Mouse (Mus musculus): ENCODE results near the gene Rrp9.
A peak's percentile ranks its signal among the peaks of the same experiment; 100 is the strongest.

The Rrp9 gene

DNA sequence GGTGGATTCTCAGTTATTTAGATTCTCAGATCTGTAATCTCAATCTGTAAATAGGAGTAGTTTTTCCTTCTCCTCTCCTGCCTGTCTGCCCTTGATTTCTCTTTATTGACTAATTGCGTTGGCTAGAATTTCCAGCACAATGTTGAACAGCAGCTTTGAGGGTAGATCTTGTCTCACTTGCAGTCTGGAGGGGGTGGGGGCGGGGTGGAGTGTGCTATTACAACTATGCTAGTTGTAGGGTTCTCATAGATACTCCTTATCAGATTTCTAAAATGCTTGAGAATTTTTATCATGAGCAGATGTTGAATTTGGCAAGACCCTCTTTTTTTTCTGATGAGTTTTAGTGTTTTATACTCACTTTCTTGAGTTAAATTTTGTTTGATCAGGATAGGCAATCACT lies 43.7 kb downstream of the Rrp9 start:
- no peak for DNase-seq (ENCODE audit: low read depth, low spot score)

DNA sequence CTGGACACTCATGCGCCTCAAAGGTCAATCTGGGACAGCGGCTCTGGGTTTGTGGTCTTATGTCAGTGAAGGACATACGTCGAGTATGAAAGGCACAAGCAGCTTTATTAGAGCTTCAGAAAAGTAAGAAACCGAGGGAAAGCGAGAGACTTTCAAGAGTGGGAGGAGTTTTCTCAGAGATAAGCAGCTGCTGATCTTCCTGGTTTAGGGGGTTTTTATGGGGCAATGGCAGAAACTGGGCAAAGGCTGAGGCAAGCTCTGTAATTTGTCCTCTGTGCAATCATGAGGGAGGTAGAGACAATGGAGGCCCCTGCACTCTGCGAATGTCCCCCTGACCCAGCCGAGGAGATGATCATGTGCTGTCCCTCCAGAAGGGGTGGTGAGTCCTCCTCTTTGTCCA lies 44.1 kb downstream of the Rrp9 start:
- DNase-seq (ENCODE audit: low read depth, low spot score): no peak

DNA sequence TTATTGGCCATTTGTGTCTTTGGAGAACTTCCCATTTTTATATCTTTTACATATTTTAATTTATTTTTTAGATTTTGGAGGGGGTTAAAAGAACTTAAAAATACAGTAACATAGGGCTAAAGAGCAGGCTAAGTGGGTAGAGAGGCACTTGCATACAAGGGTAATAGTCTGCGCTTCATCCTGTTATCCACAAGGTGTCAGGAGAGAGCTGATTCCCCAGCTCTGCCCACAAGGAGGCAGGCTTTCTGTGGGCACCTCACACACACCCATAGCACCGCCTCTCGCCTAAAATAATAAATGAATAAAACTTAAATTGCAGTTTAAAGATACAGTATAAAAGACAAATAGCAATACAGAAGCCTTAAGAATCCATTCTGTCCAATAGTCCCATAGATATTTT lies 56.1 kb downstream of the Rrp9 start:
- DNase-seq (ENCODE audit: low read depth, low spot score): peak; percentile 46

DNA sequence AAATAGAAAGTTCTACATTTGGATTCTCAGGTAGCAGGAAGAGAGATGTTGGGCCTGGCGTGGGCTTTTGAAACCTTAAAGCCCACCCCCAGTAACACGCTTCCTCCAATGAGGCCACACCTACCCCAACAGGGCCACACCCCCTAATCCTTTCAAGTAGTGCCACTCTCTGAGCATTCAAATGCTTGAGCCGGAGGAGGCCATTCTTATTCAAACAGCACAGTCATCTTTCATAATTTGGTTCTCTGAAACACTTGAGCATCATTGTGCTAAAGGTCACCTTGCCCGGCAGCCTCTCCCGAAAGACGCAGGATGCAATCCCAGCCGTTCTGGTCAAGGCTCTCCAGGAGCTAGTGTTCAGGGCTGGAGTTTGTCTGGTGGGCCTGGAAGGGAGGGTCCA lies 58.5 kb downstream of the Rrp9 start:
- no peak for DNase-seq (ENCODE audit: low read depth, low spot score)

DNA sequence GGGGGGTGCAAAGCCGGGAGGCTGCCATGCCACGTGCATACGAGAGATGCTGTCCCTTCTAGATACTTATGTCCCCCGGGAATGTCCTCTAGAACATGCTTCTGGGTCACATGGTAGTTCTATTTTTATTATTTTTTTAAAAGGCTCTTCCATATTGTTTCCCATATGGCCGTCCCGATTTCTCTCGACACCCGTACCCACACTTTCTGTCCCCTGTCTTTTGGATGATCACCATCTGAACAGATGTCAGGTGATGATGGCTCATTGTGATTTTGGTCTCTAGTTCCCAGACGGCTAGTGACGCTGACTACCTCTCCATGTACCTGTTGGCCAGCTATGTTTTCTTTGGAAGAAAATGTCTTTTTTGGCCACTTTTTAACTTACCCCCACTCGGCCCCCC lies 59.2 kb downstream of the Rrp9 start:
- no peak for DNase-seq (ENCODE audit: low read depth, low spot score)
